Mouse (Mus musculus): Measurements from ENCODE around the gene Ccne1. TPM values are rescaled to one million over a fixed set of nuclear protein-coding genes. Genes with fewer than 3 reads are reported as not detected.
"Not testable (repeated sequence)": the region's sequence is repeated elsewhere in the genome, so short reads cannot be mapped to it uniquely, and the experiment has no call there.

Gene Ccne1
- polyA plus RNA-seq, 1 experiment from 2014 or later, result 15.7 TPM

DNA sequence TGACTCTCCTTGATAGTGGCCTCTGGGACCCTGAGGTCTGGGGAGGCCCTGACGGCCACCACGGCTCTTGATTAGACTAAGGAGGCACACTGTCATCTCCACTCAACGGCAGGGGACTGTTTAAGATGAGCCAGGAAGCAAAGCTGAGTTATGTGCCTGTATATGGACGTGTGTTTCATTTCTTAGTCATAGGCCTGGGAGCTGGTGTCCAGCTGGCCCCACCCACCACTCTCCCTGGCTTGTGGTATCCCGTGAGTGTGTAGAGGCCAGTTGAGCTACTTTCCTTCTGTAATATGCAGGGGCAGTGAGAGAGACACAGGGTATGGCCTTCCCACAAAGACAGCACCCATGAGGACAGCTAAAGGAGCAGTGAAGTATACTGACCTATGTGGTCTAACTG, 20.9 kb upstream of the Ccne1 start:
- ATAC-seq; H3K4me2 ChIP-seq (replicated peaks); H3K27ac ChIP-seq; H3K27me3 ChIP-seq; H3K9ac ChIP-seq (replicated peaks); H3K4me3 ChIP-seq (replicated peaks); H3K9me3 ChIP-seq; H3K36me3 ChIP-seq: not testable (repeated sequence)
- 66% methylated on average over 5 of the region's 5 CpGs for WGBS
- H3K4me1 ChIP-seq (replicated peaks), result peaks cover 11% of the 10 kb centered on the region

DNA sequence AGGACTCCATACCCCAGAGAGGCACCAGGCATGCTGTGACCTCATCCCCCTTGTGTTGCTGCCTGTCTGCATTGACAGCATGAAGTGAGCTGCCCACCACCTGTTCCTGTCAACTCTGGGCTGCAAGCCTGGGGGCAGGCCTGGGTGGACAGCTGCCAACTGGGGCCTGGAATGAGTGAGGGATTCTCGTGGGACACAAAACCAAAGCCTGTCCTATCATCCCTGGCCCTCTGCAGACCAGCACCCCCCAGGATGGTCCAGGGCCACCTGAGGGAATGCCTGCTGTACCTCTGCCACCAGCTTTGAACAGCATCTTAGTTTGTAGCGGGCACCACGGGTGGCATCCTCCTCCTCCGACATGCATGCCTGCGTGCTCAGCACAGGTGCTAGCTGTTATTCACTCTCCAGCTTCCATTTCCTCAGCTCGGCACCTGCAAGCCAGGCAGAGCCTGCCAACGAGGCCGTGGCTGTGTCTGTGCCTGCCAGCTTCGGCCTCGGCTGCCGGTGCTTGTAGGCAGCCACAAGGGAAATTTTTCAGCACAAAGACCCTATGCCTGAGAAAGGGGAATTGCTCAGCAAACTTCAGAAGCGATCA, 18.3 kb upstream of the Ccne1 start:
- WGBS, result 77% methylated on average over 12 of the region's 12 CpGs
- no peak overlapping the region for H3K27ac ChIP-seq
- ATAC-seq, result no peak

GRCm38 (mm10) chr7:38124164-38124563, 16.8 kb upstream of the Ccne1 start:
- not testable (repeated sequence) for H3K27ac ChIP-seq; H3K4me1 ChIP-seq (replicated peaks); H3K36me3 ChIP-seq; H3K9me3 ChIP-seq; H3K9ac ChIP-seq (replicated peaks); H3K4me3 ChIP-seq (replicated peaks); H3K4me2 ChIP-seq (replicated peaks); H3K27me3 ChIP-seq; ATAC-seq
- 91% methylated on average over 2 of the region's 2 CpGs for WGBS

More for the DNA sequence above, 18.3 kb upstream of the Ccne1 start:
- Histone ChIP-seq H3K9ac (replicated peaks) (no peak overlapping the region), H3K4me2 (replicated peaks) (no peak overlapping the region), H3K36me3 (no peaks in the 10 kb centered on the region), H3K27me3 (no peaks in the 10 kb centered on the region), H3K4me3 (replicated peaks) (no peak overlapping the region), H3K9me3 (no peaks in the 10 kb centered on the region), H3K4me1 (replicated peaks) (peaks cover 11% of the 10 kb centered on the region)

GRCm38 (mm10) chr7:38118594-38118993, 11.3 kb upstream of the Ccne1 start:
- H3K36me3 ChIP-seq, result no peaks in the 10 kb centered on the region
- no peaks in the 10 kb centered on the region for H3K9me3 ChIP-seq
- no peak for ATAC-seq
- H3K9ac ChIP-seq (replicated peaks), result no peak overlapping the region
- H3K27me3 ChIP-seq, result peaks cover 7% of the 10 kb centered on the region; the same call in 1 of the 2 replicates
- 4% methylated on average over 1 of the region's 1 CpGs for WGBS
- H3K4me2 ChIP-seq (replicated peaks), result no peak overlapping the region
- no peak overlapping the region for H3K27ac ChIP-seq
- no peaks in the 10 kb centered on the region for H3K4me1 ChIP-seq (replicated peaks)
- H3K4me3 ChIP-seq (replicated peaks), result no peak overlapping the region

GRCm38 (mm10) chr7:38112451-38112850, 5.1 kb upstream of the Ccne1 start:
- H3K9me3 ChIP-seq, result no peaks in the 10 kb centered on the region
- no peak overlapping the region for H3K4me2 ChIP-seq (replicated peaks)
- H3K4me1 ChIP-seq (replicated peaks), result peaks cover 12% of the 10 kb centered on the region
- H3K9ac ChIP-seq (replicated peaks), result no peak overlapping the region
- ATAC-seq, result no peak
- H3K27ac ChIP-seq, result no peak overlapping the region
- 89% methylated on average over 9 of the region's 9 CpGs for WGBS
- H3K4me3 ChIP-seq (replicated peaks), result no peak overlapping the region
- peaks cover 4% of the 10 kb centered on the region; the same call in 1 of the 2 replicates for H3K27me3 ChIP-seq
- no peaks in the 10 kb centered on the region for H3K36me3 ChIP-seq

GRCm38 (mm10) chr7:38111996-38112395, 4.7 kb upstream of the Ccne1 start:
- Histone ChIP-seq H3K36me3 (no peaks in the 10 kb centered on the region), H3K27me3 (peaks cover 4% of the 10 kb centered on the region; the same call in 1 of the 2 replicates), H3K9ac (replicated peaks) (no peak overlapping the region), H3K4me3 (replicated peaks) (no peak overlapping the region), H3K9me3 (no peaks in the 10 kb centered on the region), H3K27ac (no peak overlapping the region), H3K4me1 (replicated peaks) (peaks cover 13% of the 10 kb centered on the region), H3K4me2 (replicated peaks) (no peak overlapping the region)
- 41% methylated on average over 3 of the region's 3 CpGs for WGBS
- ATAC-seq, result no peak

DNA sequence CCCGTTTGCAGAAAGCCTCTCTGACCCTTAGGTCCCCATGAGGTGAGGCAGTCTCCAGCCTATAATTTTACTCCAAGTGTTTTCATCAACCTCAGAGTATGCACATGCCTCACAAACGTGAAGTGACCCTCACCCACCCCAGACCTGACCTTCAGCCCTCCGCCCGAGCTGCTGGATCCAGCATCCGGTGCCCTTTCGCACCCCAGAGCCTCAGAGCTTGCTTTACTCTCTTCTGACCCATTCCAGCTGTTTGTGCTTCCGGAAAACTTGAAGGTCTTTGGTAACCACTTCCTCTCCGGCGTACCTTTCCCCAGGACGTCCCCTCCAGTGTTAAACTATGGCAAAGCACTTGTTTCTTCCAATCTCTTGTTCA, 912 bp upstream of the Ccne1 start:
- peak; percentile 35; the same call in 1 of the 2 replicates for ATAC-seq
- Histone ChIP-seq H3K27ac (no peak overlapping the region), H3K4me3 (replicated peaks) (peak overlapping the region; percentile 72), H3K36me3 (no peaks in the 10 kb centered on the region), H3K4me2 (replicated peaks) (peak overlapping the region; percentile 92), H3K4me1 (replicated peaks) (peaks cover 24% of the 10 kb centered on the region), H3K9me3 (no peaks in the 10 kb centered on the region), H3K27me3 (no peaks in the 10 kb centered on the region), H3K9ac (replicated peaks) (peak overlapping the region; percentile 78)
- 36% methylated on average over 10 of the region's 10 CpGs for WGBS

DNA sequence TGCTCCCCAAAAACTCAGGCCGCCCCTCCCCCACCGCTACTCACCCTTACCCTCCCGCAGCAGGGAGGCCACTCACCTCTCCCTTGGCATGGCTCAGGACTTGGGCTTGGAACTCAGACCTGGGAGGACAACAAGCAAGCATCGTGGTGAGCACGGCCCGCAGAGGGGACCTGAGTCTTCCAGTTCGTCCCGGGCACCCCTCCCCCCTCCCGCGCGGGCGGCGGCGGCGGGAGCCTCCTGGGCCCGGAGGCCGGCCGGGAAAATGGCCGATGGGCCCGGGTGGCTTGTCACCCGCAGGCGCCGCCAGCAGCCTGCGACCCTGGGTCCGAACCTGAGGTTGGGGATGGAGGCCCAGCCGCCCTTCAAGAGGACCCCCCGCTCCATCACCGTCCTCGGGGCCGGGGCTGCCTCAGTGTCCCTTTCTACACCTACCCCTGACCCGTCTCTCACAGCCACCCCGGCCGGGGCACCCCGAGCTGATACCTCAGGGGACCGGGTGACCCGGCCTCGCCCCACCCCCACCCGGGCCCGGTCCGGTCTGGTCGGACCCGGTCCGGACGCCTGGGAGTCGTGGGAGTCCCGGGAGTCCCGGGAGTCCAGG, 523 bp downstream of the Ccne1 start:
- H3K27ac ChIP-seq, result no peak overlapping the region; the same call in 1 of the 2 replicates
- H3K4me2 ChIP-seq (replicated peaks), result peak overlapping the region; percentile 92
- no peaks in the 10 kb centered on the region for H3K9me3 ChIP-seq
- ATAC-seq, result peak; percentile 80
- H3K4me3 ChIP-seq (replicated peaks), result peak overlapping the region; percentile 72
- peak overlapping the region; percentile 78 for H3K9ac ChIP-seq (replicated peaks)
- no peaks in the 10 kb centered on the region for H3K27me3 ChIP-seq
- peaks cover 5% of the 10 kb centered on the region; the same call in 1 of the 2 replicates for H3K36me3 ChIP-seq
- H3K4me1 ChIP-seq (replicated peaks), result peaks cover 20% of the 10 kb centered on the region
- WGBS, result under 1% methylated on average over 44 of the region's 47 CpGs

- no peak overlapping the region; the same call in 1 of the 2 replicates for H3K4me2 ChIP-seq (replicated peaks)
- ATAC-seq, result no peak
- H3K27ac ChIP-seq, result no peak overlapping the region
- peaks cover 12% of the 10 kb centered on the region for H3K36me3 ChIP-seq
- H3K27me3 ChIP-seq, result no peaks in the 10 kb centered on the region
- peaks cover 18% of the 10 kb centered on the region for H3K4me1 ChIP-seq (replicated peaks)
- WGBS, result 95% methylated on average over 3 of the region's 3 CpGs
- H3K9ac ChIP-seq (replicated peaks), result no peak overlapping the region
- H3K9me3 ChIP-seq, result no peaks in the 10 kb centered on the region
- no peak overlapping the region for H3K4me3 ChIP-seq (replicated peaks)
Measured at GRCm38 (mm10) chr7:38105379-38105778, 2.0 kb downstream of the Ccne1 start.

- H3K4me3 ChIP-seq (replicated peaks), result no peak overlapping the region
- H3K4me1 ChIP-seq (replicated peaks), result peaks cover 18% of the 10 kb centered on the region
- peaks cover 20% of the 10 kb centered on the region for H3K36me3 ChIP-seq
- no peak overlapping the region for H3K9ac ChIP-seq (replicated peaks)
- H3K4me2 ChIP-seq (replicated peaks), result no peak overlapping the region
- no peak overlapping the region for H3K27ac ChIP-seq
- WGBS, result 72% methylated on average over 5 of the region's 5 CpGs
- no peak for ATAC-seq
- no peaks in the 10 kb centered on the region for H3K9me3 ChIP-seq
- no peaks in the 10 kb centered on the region for H3K27me3 ChIP-seq
Measured at GRCm38 (mm10) chr7:38104097-38104496, 3.2 kb downstream of the Ccne1 start.

- no peaks in the 10 kb centered on the region for H3K4me1 ChIP-seq (replicated peaks)
- H3K36me3 ChIP-seq, result peaks cover 23% of the 10 kb centered on the region
- no peak overlapping the region for H3K9ac ChIP-seq (replicated peaks)
- 87% methylated on average over 6 of the region's 6 CpGs for WGBS
- no peaks in the 10 kb centered on the region for H3K9me3 ChIP-seq
- no peak overlapping the region for H3K4me3 ChIP-seq (replicated peaks)
- no peak overlapping the region for H3K27ac ChIP-seq
- no peaks in the 10 kb centered on the region for H3K27me3 ChIP-seq
- no peak for ATAC-seq
- no peak overlapping the region for H3K4me2 ChIP-seq (replicated peaks)
Measured at GRCm38 (mm10) chr7:38094353-38094752, 13.0 kb downstream of the Ccne1 start.

GRCm38 (mm10) chr7:38093101-38093500, 14.2 kb downstream of the Ccne1 start:
- H3K36me3 ChIP-seq, result peaks cover 10% of the 10 kb centered on the region
- no peak overlapping the region for H3K27ac ChIP-seq
- no peak overlapping the region for H3K9ac ChIP-seq (replicated peaks)
- 64% methylated on average over 2 of the region's 2 CpGs for WGBS
- no peak for ATAC-seq
- no peaks in the 10 kb centered on the region for H3K4me1 ChIP-seq (replicated peaks)
- H3K27me3 ChIP-seq, result 0 out of 2 replicates have a peak, but pooled peaks cover 4% of the 10 kb centered on the region
- no peaks in the 10 kb centered on the region for H3K9me3 ChIP-seq
- H3K4me2 ChIP-seq (replicated peaks), result no peak overlapping the region
- H3K4me3 ChIP-seq (replicated peaks), result no peak overlapping the region
